Mouse (Mus musculus) c-Kit-positive CD71-positive TER-119-positive erythroid progenitor cells, embryonic 14.5 days (primary cell): ENCODE results near the gene Kdm5a.

Source experiments
- DNase-seq: peaks from one replicate; pipeline ENCODE4 v3.0.0-alpha.2; 2013; ENCODE audit warnings: low spot score

Gene Kdm5a

DNA sequence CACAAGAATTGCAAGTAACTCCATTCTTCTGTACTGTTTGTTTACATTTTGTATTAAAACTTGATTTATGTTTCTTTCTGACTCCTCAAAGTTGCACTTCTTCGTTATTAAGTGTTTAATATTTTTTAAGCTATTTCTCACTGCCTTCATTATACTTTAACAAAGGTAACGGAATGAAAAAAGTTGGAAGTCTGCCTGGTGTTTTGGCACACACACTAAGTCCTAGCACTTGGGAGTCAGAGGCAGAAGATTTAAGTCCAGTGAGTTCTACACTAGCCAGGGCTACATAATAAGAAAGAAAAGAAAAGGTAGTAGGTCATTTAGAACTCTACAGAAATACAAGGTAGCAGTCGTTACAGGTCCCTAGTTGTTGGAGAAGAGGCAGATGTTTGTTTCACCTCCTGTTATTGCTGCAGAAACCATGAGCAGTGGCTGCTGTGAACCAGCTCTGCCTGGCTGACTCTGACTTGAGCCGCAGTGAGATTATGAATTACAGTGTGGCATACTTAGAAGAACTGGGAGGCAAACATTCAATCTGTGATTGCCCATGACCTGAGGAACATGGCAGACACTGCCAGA is 78.3 kb downstream of the Kdm5a start:
- DNase-seq: no peak

DNA sequence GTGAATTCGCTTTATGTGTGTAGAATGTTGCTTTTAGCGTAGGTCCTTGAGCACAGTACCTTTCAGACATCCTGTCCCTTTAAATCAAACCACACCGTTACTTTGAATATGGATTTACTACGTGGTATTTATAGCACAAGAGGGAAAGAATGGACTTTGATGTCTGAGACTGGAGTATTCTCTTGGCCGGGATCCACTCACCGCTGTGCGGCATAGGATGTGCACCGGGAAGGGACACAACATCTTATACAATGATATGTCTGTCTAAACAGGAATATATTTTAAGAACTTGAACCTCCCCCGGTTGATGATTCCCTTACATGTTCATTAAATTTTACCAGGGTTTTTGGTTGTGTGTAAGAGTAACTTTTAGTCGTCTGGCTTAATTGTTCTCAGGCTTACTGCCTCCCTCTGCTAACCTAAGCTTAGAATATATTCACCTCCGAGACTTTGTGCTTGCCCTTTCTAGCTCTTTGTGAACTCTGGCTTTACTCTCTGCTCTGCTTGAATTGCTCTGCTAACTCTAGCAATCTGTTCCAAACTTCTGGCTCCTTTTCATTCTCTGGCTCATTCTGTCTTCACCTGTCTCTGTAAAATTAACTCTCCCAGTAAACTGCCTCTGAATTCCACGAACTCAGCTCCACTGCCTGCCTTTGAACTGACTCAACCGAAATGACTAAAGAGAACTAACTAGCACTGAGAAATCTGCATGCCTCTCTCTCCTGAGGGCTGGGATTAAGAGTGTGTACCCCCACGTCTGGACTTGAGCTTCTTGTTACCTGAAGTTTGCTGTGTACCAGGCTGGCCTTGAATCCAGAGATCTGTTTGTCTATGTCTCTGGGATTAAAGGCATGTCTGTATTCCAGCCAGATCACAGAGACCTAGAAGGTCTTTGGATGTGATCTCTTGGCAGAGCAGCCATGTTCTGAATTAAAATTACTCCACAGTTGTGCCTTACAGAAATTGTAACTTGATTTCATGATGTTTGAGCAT is 79.7 kb downstream of the Kdm5a start:
- no peak for DNase-seq

DNA sequence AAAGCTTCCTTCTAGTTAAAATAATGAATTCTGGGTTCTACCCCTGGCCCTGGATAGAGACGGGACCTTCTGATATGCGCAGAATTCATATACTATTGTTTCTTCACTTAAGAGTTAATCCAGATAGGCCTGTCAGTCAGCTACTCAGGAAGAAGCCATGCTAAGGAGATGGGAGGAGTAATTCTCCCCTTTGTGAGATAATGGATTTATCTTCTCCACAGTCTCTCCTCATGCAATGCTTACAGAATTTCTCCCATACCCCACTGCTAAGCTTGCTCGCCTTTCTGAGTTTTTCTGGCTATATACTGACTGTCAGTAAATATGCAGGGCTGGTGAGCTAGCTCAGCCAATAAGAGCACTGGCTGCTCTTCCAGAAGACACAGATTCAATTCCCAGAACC is 86.3 kb downstream of the Kdm5a start:
- no peak for DNase-seq

DNA sequence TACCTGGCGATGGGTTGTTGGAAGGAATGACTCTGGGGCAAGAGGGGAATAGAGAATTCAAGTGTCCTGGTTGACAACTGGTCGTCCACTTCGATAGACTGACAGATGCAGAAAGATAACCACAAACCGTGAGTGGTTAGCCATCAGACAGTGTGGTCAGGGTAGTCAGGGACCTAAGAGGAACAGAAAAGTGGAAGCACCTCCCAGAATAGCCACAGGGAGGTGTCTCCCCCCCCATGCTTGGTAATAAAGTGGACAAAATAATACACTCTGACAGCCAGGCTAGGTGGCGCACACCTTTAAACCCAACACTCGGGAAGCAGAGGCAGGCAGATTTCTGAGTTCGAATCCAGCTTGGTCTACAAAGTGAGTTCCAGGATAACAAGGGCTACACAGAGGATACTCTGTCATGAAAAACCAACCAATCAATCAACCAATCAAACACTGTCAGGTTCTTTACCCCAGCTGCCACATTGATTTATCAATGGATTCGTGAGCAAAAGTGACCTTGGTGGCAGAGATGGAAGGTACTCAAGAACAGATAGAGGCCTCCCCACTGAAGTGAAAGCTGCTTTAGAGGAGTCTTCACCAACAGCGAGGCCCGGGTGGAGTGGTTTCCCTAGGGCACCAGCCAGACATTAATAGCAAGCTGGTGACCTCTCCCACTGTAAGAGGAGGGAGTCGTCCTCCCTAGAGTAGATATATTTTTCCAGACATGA is 88.6 kb downstream of the Kdm5a start:
- DNase-seq: no peak

DNA sequence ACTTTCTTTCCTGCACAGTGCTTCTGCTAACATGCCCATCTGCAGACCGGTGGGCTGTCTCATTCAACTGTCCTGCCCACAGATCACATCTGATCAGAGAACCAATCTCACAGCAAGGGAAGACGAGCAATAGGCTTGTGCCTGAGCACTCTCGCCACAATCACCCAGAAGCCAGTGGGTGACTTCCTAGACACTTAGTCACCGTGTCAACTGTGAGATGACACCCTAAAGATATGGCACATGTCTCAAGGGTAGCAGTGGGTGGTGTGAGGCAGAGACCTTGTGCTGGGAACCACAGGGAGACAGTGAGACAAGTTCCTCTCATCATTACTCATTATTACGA is 89.2 kb downstream of the Kdm5a start:
- no peak for DNase-seq

DNA sequence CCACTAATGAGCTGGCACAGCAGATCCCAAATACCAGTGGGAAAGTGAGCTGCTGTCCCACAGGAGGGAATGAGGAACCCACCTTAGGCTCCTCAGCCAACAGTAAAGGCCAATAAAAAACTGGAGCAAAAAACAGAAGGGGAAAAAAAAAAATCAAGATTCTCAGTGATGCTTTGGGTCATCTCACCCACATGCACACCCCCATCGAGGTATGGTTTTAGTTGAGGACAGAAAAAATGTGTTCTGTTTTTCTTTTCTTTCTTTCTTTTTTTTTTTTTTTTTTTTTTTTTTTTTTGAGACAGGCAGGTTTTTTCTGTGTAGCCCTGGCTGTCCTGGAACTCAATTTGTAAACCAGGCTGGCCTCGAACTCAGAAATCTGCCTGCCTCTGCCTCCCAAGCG is 89.6 kb downstream of the Kdm5a start:
- no peak for DNase-seq

DNA sequence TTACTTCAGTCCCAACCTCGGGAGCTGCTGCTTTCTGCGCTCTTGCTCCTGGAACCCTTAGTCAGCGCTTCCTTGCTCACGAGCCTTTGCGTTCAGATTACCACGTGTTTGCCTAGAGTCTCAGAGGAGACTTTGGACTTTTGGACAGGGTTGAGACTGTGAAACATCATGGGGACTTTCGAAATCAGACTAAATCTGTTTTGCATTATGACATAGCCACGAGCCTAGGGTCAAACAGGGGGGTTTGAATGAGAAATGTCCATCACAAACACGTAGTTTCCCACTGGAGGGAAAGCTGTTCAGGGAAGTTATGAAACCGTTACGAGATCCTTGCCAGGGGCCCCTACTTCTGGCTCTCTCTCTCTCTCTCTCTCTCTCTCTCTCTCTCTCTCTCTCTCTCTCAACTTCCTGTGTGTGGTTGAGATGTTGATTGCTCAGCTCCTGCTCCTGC is 90.7 kb downstream of the Kdm5a start:
- no peak for DNase-seq

DNA sequence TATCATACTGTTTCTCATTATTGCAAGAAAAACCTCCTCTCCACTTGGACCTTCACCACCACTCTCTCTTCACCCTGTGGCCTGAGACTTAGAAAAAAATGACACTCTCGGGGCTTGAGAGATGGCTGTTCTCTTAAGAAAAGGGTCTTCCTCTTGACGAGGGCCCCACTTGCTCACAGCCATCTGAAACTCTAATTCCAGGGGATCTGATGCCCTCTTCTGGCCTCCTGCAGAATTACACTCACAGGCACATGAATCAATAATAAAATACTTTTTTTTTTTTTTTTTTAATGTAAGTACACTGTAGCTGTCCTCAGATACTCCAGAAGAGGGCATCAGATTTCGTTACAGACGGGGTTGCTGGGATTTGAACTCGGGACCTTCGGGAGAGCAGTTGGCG is 93.2 kb downstream of the Kdm5a start:
- DNase-seq: peak; percentile 34

DNA sequence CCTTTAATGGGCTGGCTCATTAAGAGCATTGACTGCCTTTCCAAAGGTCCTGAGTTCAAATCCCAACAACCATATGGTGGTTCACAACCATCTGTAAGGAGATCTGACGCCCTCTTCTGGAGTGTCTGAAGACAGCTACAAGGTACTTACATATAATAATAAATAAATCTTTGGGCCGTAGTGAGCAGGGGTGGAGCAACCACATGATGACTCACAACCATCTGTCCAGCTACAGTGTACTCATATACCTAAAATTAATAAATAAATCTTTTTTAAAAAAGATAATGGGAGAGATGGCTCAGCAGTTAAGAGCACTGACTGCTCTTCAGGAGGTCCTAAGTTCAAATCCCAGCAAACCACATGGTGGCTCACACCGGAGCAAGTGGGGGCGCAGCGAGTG is 93.8 kb downstream of the Kdm5a start:
- DNase-seq: no peak

DNA sequence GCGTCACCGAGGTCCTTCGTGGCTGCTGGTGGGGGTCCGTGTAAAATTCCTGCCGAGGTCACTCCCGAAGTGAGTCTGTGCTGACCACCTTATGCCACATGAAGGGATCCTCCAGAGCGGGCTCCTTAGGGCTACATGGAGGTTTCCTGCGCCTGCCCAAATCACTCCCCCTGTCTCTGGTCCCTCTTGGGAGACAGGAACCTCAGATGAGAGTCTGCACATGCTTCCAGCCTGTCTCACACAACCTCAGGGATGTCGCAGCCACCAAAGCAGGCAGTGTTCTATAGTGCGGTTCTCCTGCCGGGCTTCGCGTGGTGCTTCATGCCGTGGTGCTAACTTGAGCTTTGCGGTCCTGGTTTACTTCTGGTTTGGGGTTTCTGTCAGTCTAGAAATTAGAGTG is 97.3 kb downstream of the Kdm5a start:
- DNase-seq: no peak

DNA sequence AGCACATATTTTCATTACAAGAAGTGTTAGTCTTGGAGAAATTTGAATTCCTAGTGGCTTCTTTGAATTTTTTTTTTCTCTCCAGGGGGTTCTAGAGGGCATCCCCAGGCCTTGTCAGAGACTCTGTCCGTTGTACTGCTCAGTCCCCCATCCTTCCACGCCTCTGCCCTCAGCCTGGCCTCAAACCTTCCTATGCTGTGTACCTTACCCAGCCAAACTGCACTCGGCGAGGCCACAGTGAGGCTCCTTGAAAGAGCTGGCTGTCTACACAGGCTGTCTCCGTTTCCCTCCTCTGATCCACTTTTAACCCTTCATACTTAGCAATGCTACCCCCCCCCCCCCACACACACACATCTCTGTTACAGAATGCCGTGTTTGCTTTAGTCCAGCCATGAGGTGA is 98.3 kb downstream of the Kdm5a start:
- DNase-seq: no peak

DNA sequence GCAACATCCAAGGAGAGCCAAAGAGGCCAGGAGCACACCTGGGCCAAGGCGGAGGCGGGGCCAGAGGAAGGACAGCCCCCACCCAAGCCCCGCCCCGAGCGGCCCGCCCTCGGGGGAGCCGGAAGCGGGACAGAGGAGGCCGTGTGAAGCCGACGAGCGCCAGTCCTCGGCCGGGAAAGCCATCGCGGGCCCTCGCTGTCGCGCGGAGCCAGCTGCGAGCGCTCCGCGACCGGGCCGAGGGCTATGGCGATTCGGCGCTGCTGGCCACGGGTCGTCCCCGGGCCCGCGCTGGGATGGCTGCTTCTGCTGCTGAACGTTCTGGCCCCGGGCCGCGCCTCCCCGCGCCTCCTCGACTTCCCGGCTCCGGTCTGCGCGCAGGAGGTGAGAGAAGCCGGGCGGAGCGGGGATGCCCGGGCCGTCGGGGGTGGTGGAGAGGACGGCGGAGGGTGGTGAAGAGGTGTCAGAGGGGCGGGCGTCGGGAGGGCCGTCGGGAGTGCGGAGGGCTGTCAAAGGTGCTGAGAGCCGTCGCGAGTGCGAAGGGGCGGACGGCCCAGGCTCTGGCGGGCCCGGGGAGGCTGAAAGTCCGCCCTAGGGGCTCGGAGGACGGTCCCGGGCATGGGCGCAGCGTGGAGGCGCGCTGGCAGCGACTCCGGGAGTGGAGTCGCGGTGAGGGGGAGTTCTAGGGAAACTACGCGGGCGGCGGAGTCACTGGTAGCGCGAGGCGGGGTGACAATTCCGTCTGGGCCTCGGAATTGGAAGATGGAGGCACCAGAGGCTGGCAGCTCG is 99.4 kb downstream of the Kdm5a start, which contains the start of gene Il17ra:
Il17ra (plus strand) TSS at position 162 of the 786 bp plus-strand sequence.
- peak; percentile 81 for DNase-seq

DNA sequence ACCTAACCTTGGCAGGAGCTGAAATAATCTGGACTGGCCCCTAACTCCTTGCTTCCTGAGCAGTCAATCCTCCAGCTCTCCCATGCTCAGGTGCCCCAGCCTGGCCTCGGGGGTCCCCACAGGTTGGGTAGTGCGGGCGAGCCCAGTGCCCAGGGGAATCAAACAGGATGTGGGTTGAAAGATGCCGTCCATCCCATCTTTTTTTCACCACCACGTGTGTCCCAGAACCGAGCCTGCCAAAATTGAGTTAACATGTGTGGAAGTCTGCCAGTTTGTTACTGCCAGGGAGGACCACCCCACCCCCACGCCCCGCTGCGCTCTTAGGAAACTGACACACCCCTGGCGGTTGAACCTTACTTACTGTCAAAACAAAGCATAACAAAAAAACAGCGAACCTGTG is 100.0 kb downstream of the Kdm5a start:
- DNase-seq: peak; percentile 53

DNA sequence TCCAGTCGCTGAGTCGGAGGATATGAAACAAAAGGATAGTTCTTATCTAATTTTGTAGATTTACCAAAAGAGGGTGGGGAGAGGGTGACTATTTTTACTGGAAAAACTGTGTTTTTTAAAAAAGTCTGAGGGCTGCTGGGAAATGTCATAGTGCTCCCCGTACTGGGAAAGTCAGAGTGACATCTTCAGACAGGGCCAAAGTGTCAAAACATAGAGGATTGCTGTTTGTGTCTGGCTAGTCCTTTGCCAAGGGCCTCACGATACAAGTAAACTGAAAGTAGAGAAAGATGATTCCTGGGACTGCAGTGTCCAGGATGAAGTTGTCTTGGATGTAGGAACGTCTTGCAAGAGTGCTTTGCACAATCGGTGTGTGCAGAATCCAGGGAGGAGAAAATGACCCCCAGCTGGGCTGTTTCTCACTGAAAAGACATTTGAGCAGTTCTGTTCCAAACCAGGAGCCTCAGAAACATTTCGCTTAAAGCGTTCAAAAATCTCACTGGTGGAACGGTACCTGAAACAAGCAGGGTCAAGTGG is 100.5 kb downstream of the Kdm5a start:
- no peak for DNase-seq

DNA sequence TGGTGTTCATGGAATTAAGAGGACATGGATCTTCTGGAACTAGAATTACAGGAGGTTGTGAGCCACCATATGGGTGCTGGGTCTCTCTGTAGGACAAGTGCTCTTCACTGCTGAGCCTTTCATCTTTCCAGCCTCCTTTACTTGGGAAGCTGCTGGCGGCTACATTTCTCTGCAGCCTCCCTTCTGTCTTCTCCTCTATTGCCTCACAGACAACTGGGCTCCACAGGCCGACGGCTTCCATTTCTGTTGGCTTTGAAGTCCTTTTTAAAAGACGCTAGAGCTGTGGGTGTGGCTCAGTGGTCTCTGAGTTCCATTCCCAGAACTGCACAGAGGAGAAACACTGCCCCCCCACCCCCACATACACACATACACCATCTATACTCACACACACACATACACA is 101.5 kb downstream of the Kdm5a start:
- DNase-seq: no peak

DNA sequence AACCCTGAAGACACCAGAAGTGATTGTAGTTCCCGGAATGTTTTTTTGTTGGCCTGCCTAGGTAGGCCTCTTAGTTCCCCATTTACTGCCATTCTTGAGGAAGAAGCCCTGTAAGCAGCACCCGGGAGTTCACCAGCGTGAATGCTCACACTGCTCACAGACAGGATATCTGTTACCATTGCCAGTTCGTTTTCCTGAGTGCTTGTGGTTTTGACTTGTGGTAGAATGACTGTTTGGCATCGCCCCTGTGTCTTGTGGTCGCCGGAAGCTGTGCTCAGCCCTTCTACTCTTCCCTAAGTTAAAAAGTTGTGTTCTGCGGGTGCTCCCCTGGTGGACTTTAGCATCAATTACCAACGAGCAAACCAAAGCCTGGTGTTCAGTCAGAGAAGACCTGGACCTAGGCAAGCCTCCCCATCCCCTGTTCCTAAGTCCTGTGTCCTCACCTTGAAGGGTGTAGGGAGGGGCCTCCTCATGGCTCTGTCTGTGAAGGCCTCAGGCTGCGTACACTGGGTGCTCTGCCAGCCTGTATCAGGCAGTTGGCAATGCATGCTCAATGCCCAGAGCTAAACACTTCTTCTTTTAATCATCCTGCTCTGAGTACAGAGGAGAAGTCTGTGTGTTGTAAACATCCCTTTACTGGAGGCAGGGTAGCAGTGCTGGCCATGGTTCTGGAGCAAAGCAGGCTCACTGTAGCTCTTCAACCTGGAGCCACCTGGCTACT is 102.8 kb downstream of the Kdm5a start:
- DNase-seq: no peak

DNA sequence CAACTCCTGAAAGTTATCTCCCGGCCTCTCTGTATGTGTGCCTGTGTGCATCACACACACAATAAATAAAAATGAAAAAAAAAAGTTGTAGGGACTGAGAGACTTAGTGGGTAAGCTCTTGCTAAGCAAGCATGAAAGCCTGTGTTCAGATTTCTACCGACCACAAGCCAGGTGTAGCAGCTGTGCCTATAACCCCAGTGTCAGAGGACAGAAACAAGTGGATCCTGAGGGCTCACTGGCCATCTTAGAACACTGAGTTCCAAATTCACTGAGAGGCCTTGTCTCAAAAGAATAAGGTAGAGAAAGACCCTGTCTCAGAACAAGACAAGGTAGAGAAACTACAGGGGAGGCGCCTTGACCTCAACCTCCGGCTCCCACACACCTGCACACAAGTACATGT is 104.3 kb downstream of the Kdm5a start:
- no peak for DNase-seq

DNA sequence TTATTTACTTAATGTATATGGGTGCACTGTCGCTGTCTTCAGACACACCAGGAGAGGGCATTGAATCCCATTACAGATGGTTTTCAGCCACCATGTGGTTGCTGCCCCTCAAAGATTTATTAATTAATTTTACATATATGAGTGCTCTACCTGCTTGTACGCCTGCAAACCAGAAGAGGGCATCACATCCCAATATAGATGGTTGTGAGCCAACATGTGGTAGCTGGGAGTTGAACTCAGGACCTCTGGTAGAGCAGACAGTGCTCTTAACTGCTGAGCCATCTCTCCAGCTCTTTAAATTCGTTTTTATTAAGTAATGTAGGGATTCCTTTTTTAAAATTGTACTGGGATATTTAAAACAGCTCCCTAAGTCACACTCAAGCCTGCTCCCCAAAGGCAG is 105.3 kb downstream of the Kdm5a start:
- no peak for DNase-seq

DNA sequence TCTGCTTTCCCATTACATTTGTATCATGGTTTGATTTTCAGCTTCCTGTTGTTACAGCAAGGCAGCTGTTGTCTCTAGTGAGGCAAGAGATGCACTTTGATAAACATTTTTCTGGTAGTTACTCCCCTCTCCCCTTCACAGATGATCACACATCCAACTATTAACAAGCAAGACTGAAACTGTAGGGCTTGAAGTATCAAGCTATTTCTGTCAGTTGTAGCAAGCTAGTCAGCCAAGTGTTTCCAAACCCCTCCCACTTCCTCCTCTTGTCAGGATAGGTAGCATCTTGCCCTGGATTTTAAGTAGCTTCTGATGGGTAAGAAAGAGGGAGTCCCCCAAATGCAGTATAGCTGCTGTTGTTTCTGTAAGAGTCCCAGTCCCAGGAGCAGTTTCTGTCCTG is 105.8 kb downstream of the Kdm5a start:
- no peak for DNase-seq

DNA sequence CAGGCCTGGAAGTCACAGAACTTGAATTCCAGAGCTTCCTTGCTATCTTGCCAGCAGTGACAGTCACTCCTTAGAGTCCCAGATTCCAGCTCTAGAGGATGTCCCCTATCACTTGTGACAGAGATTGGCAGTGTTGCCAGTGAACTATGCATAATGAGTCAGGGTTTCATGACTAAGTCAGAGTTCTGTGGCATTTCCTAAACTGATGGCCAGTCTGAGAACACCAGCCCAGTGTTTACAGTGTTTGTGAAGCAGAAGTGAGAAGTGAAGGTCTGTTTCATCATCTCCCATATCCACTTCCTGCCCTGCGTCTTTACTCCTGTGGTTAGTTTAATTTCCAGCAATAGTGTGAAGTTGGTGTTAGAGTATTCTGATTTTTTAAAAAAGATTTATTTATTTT is 106.7 kb downstream of the Kdm5a start:
- no peak for DNase-seq

DNA sequence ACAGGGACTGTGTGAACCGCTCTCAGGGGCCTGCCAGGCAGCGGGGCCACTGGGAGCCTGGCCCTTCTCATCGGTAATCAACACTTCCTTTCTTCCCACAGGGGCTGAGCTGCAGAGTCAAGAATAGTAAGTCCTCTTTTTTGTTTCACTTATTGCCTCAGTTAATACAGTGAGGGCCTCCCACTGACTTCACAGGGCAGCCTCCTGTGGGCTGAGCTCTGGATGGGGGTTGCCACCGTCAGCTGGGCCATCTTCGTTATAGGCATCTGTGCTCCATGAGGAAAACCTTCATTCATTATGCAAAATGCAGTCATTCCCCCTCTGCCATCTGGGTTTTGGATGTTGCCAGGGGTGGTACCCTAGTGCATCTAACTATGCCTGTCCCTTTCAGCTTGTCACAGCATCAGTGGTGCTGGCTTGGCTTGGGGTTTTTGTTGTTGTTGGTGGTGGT is 108.1 kb downstream of the Kdm5a start:
- no peak for DNase-seq
